Mouse (Mus musculus) liver, embryonic 11.5 days (tissue): Measurements from ENCODE around the gene Col15a1. TPM values are rescaled to one million over a fixed set of nuclear protein-coding genes. Genes with fewer than 3 reads are reported as not detected.

ENCODE experiments used
- ATAC-seq: fragments of 200-750 bp; cut with Nextera tagmentation; replicated peaks from 2 replicates; pipeline ENCODE4 v1.8.0; 2017; ENCODE audit warnings: moderate number of reproducible peaks, mild to moderate bottlenecking, moderate TSS enrichment, moderate library complexity; ENCODE audit not compliant: low FRiP score
- DNase-seq: peaks from one replicate; pipeline ENCODE4 v3.0.0-alpha.2; 2017; ENCODE audit warnings: low spot score
- H3K27ac ChIP-seq: fragments of 300-500 bp; sonication (generic); 2 replicates; pipeline ENCODE4 v1.5.1; 2014; ENCODE audit warnings: mild to moderate bottlenecking, low read depth, low read length, control low read depth
- H3K27me3 ChIP-seq: fragments of 300-500 bp; sonication (generic); replicated peaks from 2 replicates; pipeline ENCODE4 v1.6.1; 2014; ENCODE audit warnings: low read length, mixed read lengths; ENCODE audit not compliant: control insufficient read depth, insufficient read depth
- H3K36me3 ChIP-seq: fragments of 300-500 bp; sonication (generic); 2 replicates; pipeline ENCODE4 v1.6.1; 2014; ENCODE audit warnings: mild to moderate bottlenecking, low read length, moderate library complexity, mixed read lengths; ENCODE audit not compliant: control insufficient read depth, insufficient read depth
- H3K4me1 ChIP-seq: fragments of 300-500 bp; sonication (generic); replicated peaks from 2 replicates; pipeline ENCODE4 v1.6.1; 2014; ENCODE audit warnings: low read length, mixed read lengths; ENCODE audit not compliant: control insufficient read depth, insufficient read depth
- H3K4me2 ChIP-seq: fragments of 300-500 bp; sonication (generic); 2 replicates; pipeline ENCODE4 v1.6.1; 2014; ENCODE audit warnings: mild to moderate bottlenecking, control low read depth, moderate library complexity
- H3K4me3 ChIP-seq: fragments of 300-500 bp; sonication (generic); 2 replicates; pipeline ENCODE4 v1.5.1; 2014; ENCODE audit warnings: low read depth, low read length, control low read depth
- H3K9ac ChIP-seq: fragments of 300-500 bp; sonication (generic); 2 replicates; pipeline ENCODE4 v1.6.1; 2014; ENCODE audit warnings: low read depth, low read length, control low read depth
- H3K9me3 ChIP-seq: fragments of 300-500 bp; sonication (generic); 2 replicates; pipeline ENCODE4 v1.6.1; 2016; ENCODE audit warnings: low read length, inconsistent platforms, mixed read lengths; ENCODE audit not compliant: control insufficient read depth
- WGBS: fragments of 180-500 bp; shearing (Covaris S2); extraction: QIAGEN DNeasy Blood & Tissue Kit; methylation state at CpG from one replicate; pipeline ENCODE4 v1.1.7; 2014; 5-methylcytosine and 5-hydroxymethylcytosine counted together
- polyA plus RNA-seq: library from polyadenylated mRNA; unstranded; fragments of >200 nt; fragmentation: Nextera tagmentation; extraction: Ambion mirVana; gene quantifications from 2 replicates; pipeline ENCODE4 v1.2.1, GENCODE M21; 2014

The Col15a1 gene
- polyA plus RNA-seq, 1 experiment from 2014 or later, result 1.2 TPM

GRCm38 (mm10) chr4:47265555-47265954 lies 57.6 kb downstream of the Col15a1 start:
- H3K27me3 ChIP-seq, result no peaks in the 10 kb centered on the region
- H3K4me1 ChIP-seq, result no peaks in the 10 kb centered on the region
- WGBS, result 72% methylated on average over 5 of the region's 5 CpGs
- no peak for ATAC-seq
- H3K36me3 ChIP-seq, result no peaks in the 10 kb centered on the region
- H3K4me2 ChIP-seq, result no peak overlapping the region
- no peak for DNase-seq
- H3K9ac ChIP-seq, result no peak overlapping the region
- H3K27ac ChIP-seq, result no peak overlapping the region
- no peak overlapping the region for H3K4me3 ChIP-seq
- no peaks in the 10 kb centered on the region for H3K9me3 ChIP-seq

GRCm38 (mm10) chr4:47272452-47273130 lies 64.6 kb downstream of the Col15a1 start:
- Histone ChIP-seq H3K4me1 (no peaks in the 10 kb centered on the region), H3K9me3 (no peaks in the 10 kb centered on the region), H3K27me3 (no peaks in the 10 kb centered on the region), H3K9ac (no peak overlapping the region), H3K4me2 (no peak overlapping the region), H3K27ac (no peak overlapping the region), H3K36me3 (no peaks in the 10 kb centered on the region), H3K4me3 (no peak overlapping the region)
- WGBS, result 74% methylated on average over 9 of the region's 9 CpGs
- no peak for DNase-seq
- ATAC-seq, result no peak

GRCm38 (mm10) chr4:47273795-47274194 lies 65.8 kb downstream of the Col15a1 start:
- 77% methylated on average over 8 of the region's 8 CpGs for WGBS
- Histone ChIP-seq H3K36me3 (no peaks in the 10 kb centered on the region), H3K4me2 (no peak overlapping the region), H3K4me1 (no peaks in the 10 kb centered on the region), H3K9me3 (no peaks in the 10 kb centered on the region), H3K27ac (no peak overlapping the region), H3K9ac (no peak overlapping the region), H3K4me3 (no peak overlapping the region), H3K27me3 (no peaks in the 10 kb centered on the region)
- no peak for ATAC-seq
- DNase-seq, result no peak

GRCm38 (mm10) chr4:47274911-47275310 lies 67.0 kb downstream of the Col15a1 start:
- Histone ChIP-seq H3K4me3 (no peak overlapping the region), H3K27ac (no peak overlapping the region), H3K27me3 (no peaks in the 10 kb centered on the region), H3K9me3 (no peaks in the 10 kb centered on the region), H3K4me2 (no peak overlapping the region), H3K4me1 (no peaks in the 10 kb centered on the region), H3K9ac (no peak overlapping the region), H3K36me3 (no peaks in the 10 kb centered on the region)
- DNase-seq (no peak), ATAC-seq (no peak)
- 74% methylated on average over 2 of the region's 2 CpGs for WGBS

GRCm38 (mm10) chr4:47278397-47278796 lies 70.4 kb downstream of the Col15a1 start:
- H3K4me3 ChIP-seq, result no peak overlapping the region
- H3K27me3 ChIP-seq, result no peaks in the 10 kb centered on the region
- DNase-seq (no peak), ATAC-seq (no peak)
- H3K4me2 ChIP-seq, result no peak overlapping the region
- no peaks in the 10 kb centered on the region for H3K36me3 ChIP-seq
- H3K9me3 ChIP-seq, result no peaks in the 10 kb centered on the region
- H3K9ac ChIP-seq, result no peak overlapping the region
- no peak overlapping the region for H3K27ac ChIP-seq
- WGBS, result 31% methylated on average over 6 of the region's 6 CpGs
- no peaks in the 10 kb centered on the region for H3K4me1 ChIP-seq

GRCm38 (mm10) chr4:47279085-47279707 lies 71.2 kb downstream of the Col15a1 start:
- 79% methylated on average over 10 of the region's 10 CpGs for WGBS

GRCm38 (mm10) chr4:47280126-47280525 lies 72.2 kb downstream of the Col15a1 start:
- no peak overlapping the region for H3K27ac ChIP-seq
- H3K36me3 ChIP-seq, result no peaks in the 10 kb centered on the region
- DNase-seq (no peak), ATAC-seq (no peak)
- H3K4me3 ChIP-seq, result no peak overlapping the region
- no peaks in the 10 kb centered on the region for H3K9me3 ChIP-seq
- no peaks in the 10 kb centered on the region for H3K27me3 ChIP-seq
- no peak overlapping the region for H3K4me2 ChIP-seq
- H3K9ac ChIP-seq, result no peak overlapping the region
- WGBS, result 82% methylated on average over 5 of the region's 5 CpGs
- peaks cover 6% of the 10 kb centered on the region for H3K4me1 ChIP-seq

More at GRCm38 (mm10) chr4:47279085-47279707, 71.2 kb downstream of the Col15a1 start:
- H3K4me3 ChIP-seq, result no peak overlapping the region
- H3K4me2 ChIP-seq, result no peak overlapping the region
- no peak for DNase-seq
- H3K4me1 ChIP-seq, result no peaks in the 10 kb centered on the region
- no peaks in the 10 kb centered on the region for H3K36me3 ChIP-seq
- no peaks in the 10 kb centered on the region for H3K9me3 ChIP-seq
- no peaks in the 10 kb centered on the region for H3K27me3 ChIP-seq
- no peak overlapping the region for H3K27ac ChIP-seq
- ATAC-seq, result no peak
- no peak overlapping the region for H3K9ac ChIP-seq

- no peaks in the 10 kb centered on the region for H3K27me3 ChIP-seq
- H3K4me2 ChIP-seq, result no peak overlapping the region
- no peak overlapping the region for H3K9ac ChIP-seq
- WGBS, result 62% methylated on average over 6 of the region's 6 CpGs
- H3K9me3 ChIP-seq, result no peaks in the 10 kb centered on the region
- ATAC-seq (no peak), DNase-seq (no peak)
- H3K4me3 ChIP-seq, result no peak overlapping the region
- H3K4me1 ChIP-seq, result peaks cover 7% of the 10 kb centered on the region
- H3K36me3 ChIP-seq, result no peaks in the 10 kb centered on the region
- H3K27ac ChIP-seq, result no peak overlapping the region
Measured at GRCm38 (mm10) chr4:47281920-47282682, 74.1 kb downstream of the Col15a1 start.
